Mouse (Mus musculus): ENCODE results near the gene Serpina3f.
"Not testable (repeated sequence)": the region's sequence is repeated elsewhere in the genome, so short reads cannot be mapped to it uniquely, and the experiment has no call there.

- not testable (repeated sequence) for TF ChIP-seq CTCF (conservative IDR thresholded peaks at IDR 0.05; ENCODE audit: insufficient read depth, insufficient read length, low read depth, low read length); POLR2A (IDR thresholded peaks at IDR 0.05; ENCODE audit: low read depth, low read length)
Observed at GRCm38 (mm10) chr12:104238048-104238447, 23.7 kb downstream of the Serpina3f start.

Data from kidney, adult 2 months (tissue).